Mouse (Mus musculus) lung, postnatal 0 days (tissue): Measurements from ENCODE around the gene Mycbpap.

Source experiments
- CTCF ChIP-seq: IDR thresholded peaks from 2 replicates; pipeline ENCODE4 v1.5.1; 2016; ENCODE audit warnings: antibody characterized with exemption, mild to moderate bottlenecking
- EP300 ChIP-seq: IDR thresholded peaks from 2 replicates; pipeline ENCODE4 v1.6.1; 2016; ENCODE audit warnings: antibody characterized with exemption, mild to moderate bottlenecking, control low read depth

- TF ChIP-seq CTCF (no peak), EP300 (no peak)
Observed at GRCm38 (mm10) chr11:94488767-94489533, 32.6 kb downstream of the Mycbpap start.
